Mouse (Mus musculus) heart, postnatal 0 days (tissue): ENCODE results near the gene Bora. TPM values are rescaled to one million over a fixed set of nuclear protein-coding genes. Genes with fewer than 3 reads are reported as not detected.
"Not testable (repeated sequence)": the region's sequence is repeated elsewhere in the genome, so short reads cannot be mapped to it uniquely, and the experiment has no call there.

Experiments
- ATAC-seq: fragments of 200-750 bp; cut with Nextera tagmentation; 2 replicates; pipeline ENCODE4 v1.8.0; 2017; ENCODE audit warnings: low read depth, moderate number of reproducible peaks, moderate library complexity; ENCODE audit not compliant: insufficient read depth
- DNase-seq: peaks from one replicate; pipeline ENCODE4 v3.0.0-alpha.2; 2016; ENCODE audit warnings: low spot score
- H3K27ac ChIP-seq: fragments of 300-500 bp; sonication (generic); 2 replicates; pipeline ENCODE4 v1.5.1; 2014; ENCODE audit warnings: low read depth, mild to moderate bottlenecking
- H3K27me3 ChIP-seq: fragments of 300-500 bp; sonication (generic); 2 replicates; pipeline ENCODE4 v1.6.1; 2014; ENCODE audit warnings: low read length, mixed read lengths; ENCODE audit not compliant: control insufficient read depth, insufficient read depth
- H3K36me3 ChIP-seq: fragments of 300-500 bp; sonication (generic); replicated peaks from 2 replicates; pipeline ENCODE4 v1.6.1; 2014; ENCODE audit warnings: low read length, mixed read lengths; ENCODE audit not compliant: control insufficient read depth, insufficient read depth
- H3K4me1 ChIP-seq: fragments of 300-500 bp; sonication (generic); 2 replicates; pipeline ENCODE4 v1.6.1; 2014; ENCODE audit warnings: antibody characterized with exemption; ENCODE audit not compliant: control insufficient read depth, insufficient read depth
- H3K4me2 ChIP-seq: fragments of 300-500 bp; sonication (generic); 2 replicates; pipeline ENCODE4 v1.6.1; 2014; ENCODE audit warnings: low read depth, mild to moderate bottlenecking, low read length, moderate library complexity
- H3K4me3 ChIP-seq: fragments of 300-500 bp; sonication (generic); 2 replicates; pipeline ENCODE4 v1.5.1; 2014; ENCODE audit warnings: low read depth, low read length
- H3K9ac ChIP-seq: fragments of 300-500 bp; sonication (generic); replicated peaks from 2 replicates; pipeline ENCODE4 v1.6.1; 2014; ENCODE audit warnings: low read depth, low read length, mixed read lengths
- H3K9me3 ChIP-seq: fragments of 300-500 bp; sonication (generic); replicated peaks from 2 replicates; pipeline ENCODE4 v1.6.1; 2016; ENCODE audit warnings: low read length; ENCODE audit not compliant: control insufficient read depth
- CTCF ChIP-seq: IDR thresholded peaks from 2 replicates; pipeline ENCODE4 v1.5.1; 2016; ENCODE audit warnings: antibody characterized with exemption, control low read depth, low read depth
- EP300 ChIP-seq: IDR thresholded peaks from 2 replicates; pipeline ENCODE4 v1.6.1; 2016; ENCODE audit warnings: antibody characterized with exemption, low read depth
- WGBS: fragments of 180-500 bp; shearing (Covaris S2); extraction: QIAGEN DNeasy Blood & Tissue Kit; methylation state at CpG from one replicate; pipeline ENCODE4 v1.1.7; 2014; 5-methylcytosine and 5-hydroxymethylcytosine counted together
- polyA plus RNA-seq: library from polyadenylated mRNA; unstranded; fragments of >200 nt; fragmentation: Nextera tagmentation; extraction: Ambion mirVana; gene quantifications from 2 replicates; pipeline ENCODE4 v1.2.1, GENCODE M21; 2015
- total RNA-seq: library from RNA; depleted of rRNA; stranded (reverse); fragments of >200 nt; gene quantifications from 2 replicates; pipeline ENCODE4 v1.2.3, GENCODE M21; 2014; ENCODE audit warnings: low replicate concordance

Bora gene
- total and polyA plus RNA-seq, 2 experiments from 2014 or later = 10.7 to 12.3 TPM

GRCm38 (mm10) chr14:99022346-99023086 lies 23.5 kb upstream of the Bora start:
- no peak for ATAC-seq
- DNase-seq = peak; percentile 35
- peaks cover 8% of the 10 kb centered on the region; the same call in 1 of the 2 replicates for H3K4me1 ChIP-seq
- no peak overlapping the region for H3K9ac ChIP-seq
- no peak overlapping the region for H3K27ac ChIP-seq
- no peaks in the 10 kb centered on the region for H3K27me3 ChIP-seq
- TF ChIP-seq CTCF (peak; percentile 58), EP300 (no peak)
- no peaks in the 10 kb centered on the region for H3K36me3 ChIP-seq
- no peaks in the 10 kb centered on the region for H3K9me3 ChIP-seq
- peak overlapping the region; percentile 13; the same call in 1 of the 2 replicates for H3K4me3 ChIP-seq
- 31% methylated on average over 12 of the region's 12 CpGs for WGBS
- H3K4me2 ChIP-seq = peak overlapping the region; percentile 52

GRCm38 (mm10) chr14:99029987-99030386 lies 16.0 kb upstream of the Bora start:
- H3K36me3 ChIP-seq = peaks cover 9% of the 10 kb centered on the region
- ATAC-seq (no peak), DNase-seq (no peak)
- no peak overlapping the region for H3K27ac ChIP-seq
- H3K4me1 ChIP-seq = 0 out of 2 replicates have a peak, but pooled peaks cover 7% of the 10 kb centered on the region
- no peak overlapping the region for H3K4me3 ChIP-seq
- H3K9ac ChIP-seq = no peak overlapping the region
- TF ChIP-seq CTCF (no peak), EP300 (no peak)
- no peaks in the 10 kb centered on the region for H3K9me3 ChIP-seq
- WGBS = 57% methylated on average over 5 of the region's 5 CpGs
- no peak overlapping the region for H3K4me2 ChIP-seq
- no peaks in the 10 kb centered on the region for H3K27me3 ChIP-seq

DNA sequence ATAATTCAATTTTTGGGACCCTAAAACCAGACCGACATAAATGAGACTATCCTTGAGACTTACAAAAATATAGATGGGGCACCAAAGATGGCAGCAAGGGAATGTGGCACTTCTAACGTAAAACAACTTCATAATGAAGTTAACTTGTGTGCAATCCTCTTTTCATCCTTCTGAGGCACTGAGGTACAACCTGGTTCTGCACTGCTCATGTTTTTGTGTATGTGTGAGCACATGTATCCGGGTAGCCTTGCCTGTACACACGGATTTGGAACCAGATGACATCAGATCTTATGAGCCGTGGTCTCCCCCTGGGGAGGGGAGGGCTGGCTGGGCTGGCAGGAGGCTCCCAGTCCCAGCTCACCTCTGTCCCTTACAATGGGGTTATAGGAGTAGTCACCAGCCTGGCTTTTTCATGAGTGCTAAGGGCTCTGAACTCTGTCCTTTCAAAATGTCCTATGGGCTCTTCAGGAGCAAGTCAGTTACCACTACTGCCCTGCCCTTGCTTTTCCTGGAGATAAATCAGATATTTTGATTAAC lies 14.6 kb upstream of the Bora start:
- Histone ChIP-seq H3K4me3 (no peak overlapping the region), H3K4me1 (0 out of 2 replicates have a peak, but pooled peaks cover 7% of the 10 kb centered on the region), H3K27me3 (no peaks in the 10 kb centered on the region), H3K9ac (no peak overlapping the region), H3K27ac (no peak overlapping the region), H3K4me2 (no peak overlapping the region), H3K9me3 (no peaks in the 10 kb centered on the region), H3K36me3 (peaks cover 17% of the 10 kb centered on the region)
- TF ChIP-seq CTCF (no peak), EP300 (no peak)
- WGBS = 77% methylated on average over 5 of the region's 5 CpGs
- DNase-seq (no peak), ATAC-seq (no peak)

DNA sequence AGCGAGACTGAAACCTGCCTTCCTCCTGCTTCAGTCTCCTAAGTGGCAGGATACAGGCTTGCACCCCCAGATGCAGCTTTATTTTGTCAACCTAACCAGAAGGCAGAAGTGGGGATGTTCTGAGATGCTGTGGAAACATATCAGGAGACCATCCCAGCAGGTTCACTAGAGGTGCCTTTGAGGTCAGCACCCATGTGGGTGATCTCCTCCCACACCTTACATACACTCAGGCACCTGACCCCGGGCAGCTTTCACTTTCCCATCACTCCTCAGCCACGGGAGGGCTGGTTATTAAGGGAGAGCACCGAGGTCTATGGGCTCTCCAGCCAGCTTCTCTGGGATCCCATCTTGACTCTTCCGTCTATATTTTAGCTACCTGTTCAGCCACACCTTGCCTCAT lies 13.4 kb upstream of the Bora start:
- no peak for TF ChIP-seq EP300
- no peak for TF ChIP-seq CTCF
- Histone ChIP-seq H3K9ac (no peak overlapping the region), H3K4me1 (0 out of 2 replicates have a peak, but pooled peaks cover 7% of the 10 kb centered on the region), H3K9me3 (no peaks in the 10 kb centered on the region), H3K27ac (no peak overlapping the region), H3K4me2 (no peak overlapping the region), H3K4me3 (no peak overlapping the region), H3K27me3 (no peaks in the 10 kb centered on the region), H3K36me3 (peaks cover 21% of the 10 kb centered on the region)
- DNase-seq = no peak
- no peak for ATAC-seq
- WGBS = 80% methylated on average over 5 of the region's 5 CpGs

- H3K4me2 ChIP-seq, H3K27me3 ChIP-seq, H3K9ac ChIP-seq, DNase-seq, H3K27ac ChIP-seq, H3K9me3 ChIP-seq, ATAC-seq, H3K4me1 ChIP-seq, H3K4me3 ChIP-seq: not testable (repeated sequence)
- peaks cover 40% of the 10 kb centered on the region for H3K36me3 ChIP-seq
- 86% methylated on average over 8 of the region's 8 CpGs for WGBS
Observed at GRCm38 (mm10) chr14:99034851-99035250, 11.2 kb upstream of the Bora start.
